Mouse (Mus musculus) hindbrain, embryonic 13.5 days (tissue): Measurements from ENCODE around the gene Zfp808. TPM values are rescaled to one million over a fixed set of nuclear protein-coding genes. Genes with fewer than 3 reads are reported as not detected.
"Not testable (repeated sequence)": the region's sequence is repeated elsewhere in the genome, so short reads cannot be mapped to it uniquely, and the experiment has no call there.

ENCODE experiments used
- ATAC-seq: fragments of 200-750 bp; cut with Nextera tagmentation; 2 replicates; pipeline ENCODE4 v1.8.0; 2017; ENCODE audit warnings: moderate TSS enrichment; ENCODE audit not compliant: low FRiP score
- H3K27ac ChIP-seq: fragments of 300-500 bp; sonication (generic); 2 replicates; pipeline ENCODE4 v1.5.1; 2015; ENCODE audit warnings: inconsistent platforms, mild to moderate bottlenecking, moderate library complexity
- H3K27me3 ChIP-seq: fragments of 300-500 bp; sonication (generic); 2 replicates; pipeline ENCODE4 v1.6.1; 2015; ENCODE audit warnings: mild to moderate bottlenecking, inconsistent platforms
- H3K36me3 ChIP-seq: fragments of 300-500 bp; sonication (generic); 2 replicates; pipeline ENCODE4 v1.6.1; 2015; ENCODE audit warnings: mild to moderate bottlenecking, inconsistent platforms
- H3K4me1 ChIP-seq: fragments of 300-500 bp; sonication (generic); replicated peaks from 2 replicates; pipeline ENCODE4 v1.6.1; 2015; ENCODE audit warnings: inconsistent platforms
- H3K4me2 ChIP-seq: fragments of 300-500 bp; sonication (generic); 2 replicates; pipeline ENCODE4 v1.6.1; 2015; ENCODE audit warnings: inconsistent platforms, mild to moderate bottlenecking, moderate library complexity
- H3K4me3 ChIP-seq: fragments of 300-500 bp; sonication (generic); 2 replicates; pipeline ENCODE4 v1.5.1; 2015; ENCODE audit warnings: mild to moderate bottlenecking, inconsistent platforms
- H3K9ac ChIP-seq: fragments of 300-500 bp; sonication (generic); 2 replicates; pipeline ENCODE4 v1.6.1; 2015; ENCODE audit warnings: mild to moderate bottlenecking, inconsistent platforms
- H3K9me3 ChIP-seq: fragments of 300-500 bp; sonication (generic); 2 replicates; pipeline ENCODE4 v1.6.1; 2016; ENCODE audit warnings: inconsistent platforms
- WGBS: fragments of 180-500 bp; shearing (Covaris S2); methylation state at CpG from one replicate; pipeline ENCODE4 v1.1.7; 2015; 5-methylcytosine and 5-hydroxymethylcytosine counted together
- polyA plus RNA-seq: library from polyadenylated mRNA; unstranded; fragments of >200 nt; fragmentation: Nextera tagmentation; extraction: Ambion mirVana; gene quantifications from 2 replicates; pipeline ENCODE4 v1.2.1, GENCODE M21; 2015

Zfp808 gene
- 6.5 and 6.9 TPM in 2 replicates for polyA plus RNA-seq

DNA sequence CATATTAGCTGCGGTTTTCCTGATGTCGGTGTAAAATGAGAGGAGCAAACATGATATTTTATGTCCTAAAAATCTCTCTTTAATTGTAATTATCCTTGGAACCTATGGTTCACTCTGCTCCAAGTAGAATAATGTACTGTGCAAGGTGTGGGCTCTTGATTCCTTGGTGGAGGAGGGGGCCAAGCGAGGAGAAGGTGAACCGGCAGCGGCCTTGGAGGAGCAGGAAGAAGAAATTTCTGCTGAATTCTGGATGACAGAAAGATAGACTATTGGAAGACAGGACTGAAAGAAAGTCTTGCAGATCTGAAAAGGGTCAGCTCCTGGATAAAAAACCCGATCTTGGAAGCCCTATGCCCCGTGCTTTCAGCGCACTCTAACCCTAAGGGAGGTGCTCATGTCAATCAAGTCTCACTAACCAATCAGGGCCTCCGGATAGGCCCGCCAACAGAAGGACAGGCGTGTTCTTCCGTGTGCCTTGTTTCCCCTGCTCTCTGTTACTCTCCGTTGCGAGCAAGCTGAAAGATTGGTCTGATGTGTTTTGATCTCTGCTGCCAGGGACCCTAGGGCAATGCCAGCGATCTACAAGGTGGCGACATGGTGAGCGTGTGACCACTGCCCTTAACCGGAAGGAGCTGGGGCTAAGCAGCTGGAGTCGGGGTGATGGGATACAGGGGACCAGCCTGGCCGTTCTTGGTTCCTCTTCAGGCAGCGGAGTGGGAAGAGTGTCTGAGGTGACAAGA, at the start of gene Zfp808:
Gene Zfp808, plus strand, starts transcription at position 455 of the 740 bp plus-strand sequence.
- peak; percentile 95 for ATAC-seq
- Histone ChIP-seq H3K4me2 (peak within 1 kb of the TSS; percentile 56), H3K9ac (peak within 1 kb of the TSS; percentile 74), H3K4me3 (peak within 1 kb of the TSS; percentile 62), H3K27ac (peak within 1 kb of the TSS; percentile 55; the same call in 1 of the 2 replicates)
- 8% methylated on average over 21 of the region's 21 CpGs for WGBS
- H3K9me3 ChIP-seq, H3K4me1 ChIP-seq, H3K36me3 ChIP-seq, H3K27me3 ChIP-seq: not testable (repeated sequence)

- not testable (repeated sequence) for H3K4me2 ChIP-seq, ATAC-seq, H3K4me3 ChIP-seq, H3K27me3 ChIP-seq, H3K9me3 ChIP-seq, H3K36me3 ChIP-seq, H3K27ac ChIP-seq, H3K4me1 ChIP-seq, H3K9ac ChIP-seq
- 94% methylated on average over 4 of the region's 4 CpGs for WGBS
Observed at GRCm38 (mm10) chr13:62098786-62099185, 30.9 kb upstream of the Zfp808 start.

DNA sequence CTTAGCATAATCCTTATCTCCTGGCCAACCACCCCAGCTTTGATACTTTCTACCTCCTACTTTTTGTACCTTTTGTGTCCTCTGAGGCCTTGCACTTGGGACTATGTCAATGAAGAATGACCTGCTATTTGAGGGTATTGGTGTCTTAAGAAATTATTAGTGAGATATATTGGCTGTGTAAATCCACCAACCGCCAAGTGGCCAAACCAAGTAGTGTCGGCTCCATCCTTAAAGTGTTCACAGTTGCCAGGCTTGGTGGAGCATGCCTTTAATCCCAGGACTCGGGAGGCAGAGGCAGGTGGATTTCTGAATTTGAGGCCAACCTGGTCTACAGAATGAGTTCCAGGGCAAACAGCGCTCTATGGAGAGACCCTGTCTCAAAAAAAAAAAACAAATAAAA, 30.2 kb upstream of the Zfp808 start:
- H3K9me3 ChIP-seq, H3K27me3 ChIP-seq, H3K4me2 ChIP-seq, H3K4me3 ChIP-seq, ATAC-seq, H3K9ac ChIP-seq, H3K4me1 ChIP-seq, H3K36me3 ChIP-seq, H3K27ac ChIP-seq: not testable (repeated sequence)
- WGBS: 91% methylated on average over 4 of the region's 4 CpGs

DNA sequence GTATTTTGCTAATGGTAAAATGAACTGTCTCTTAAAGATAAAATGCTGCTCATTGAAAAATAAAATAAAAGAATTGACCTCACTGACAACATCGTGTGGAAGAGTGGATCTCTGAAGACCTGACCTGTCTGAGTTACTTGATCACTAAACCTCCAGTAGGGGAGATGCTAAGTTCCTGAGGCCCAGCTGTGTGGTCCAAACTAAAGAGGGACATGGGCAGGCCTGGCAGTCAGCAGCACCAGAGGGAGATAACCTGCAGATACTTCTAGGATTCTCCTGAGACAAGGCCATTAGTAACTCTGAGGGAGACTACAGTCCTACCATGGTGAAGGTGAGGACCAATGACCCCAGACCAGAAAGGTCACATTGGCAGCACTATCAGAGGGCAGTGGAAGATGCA, 27.3 kb upstream of the Zfp808 start:
- not testable (repeated sequence) for H3K4me3 ChIP-seq, H3K9me3 ChIP-seq, H3K4me2 ChIP-seq, H3K27ac ChIP-seq, ATAC-seq, H3K36me3 ChIP-seq, H3K9ac ChIP-seq, H3K4me1 ChIP-seq, H3K27me3 ChIP-seq
- WGBS: 81% methylated on average over 1 of the region's 1 CpGs

- not testable (repeated sequence) for H3K36me3 ChIP-seq, ATAC-seq, H3K9me3 ChIP-seq, H3K4me1 ChIP-seq, H3K27ac ChIP-seq, H3K4me2 ChIP-seq, H3K27me3 ChIP-seq, H3K9ac ChIP-seq, H3K4me3 ChIP-seq
- WGBS: 31% methylated on average over 2 of the region's 2 CpGs
Observed at GRCm38 (mm10) chr13:62115861-62116260, 13.8 kb upstream of the Zfp808 start.

DNA sequence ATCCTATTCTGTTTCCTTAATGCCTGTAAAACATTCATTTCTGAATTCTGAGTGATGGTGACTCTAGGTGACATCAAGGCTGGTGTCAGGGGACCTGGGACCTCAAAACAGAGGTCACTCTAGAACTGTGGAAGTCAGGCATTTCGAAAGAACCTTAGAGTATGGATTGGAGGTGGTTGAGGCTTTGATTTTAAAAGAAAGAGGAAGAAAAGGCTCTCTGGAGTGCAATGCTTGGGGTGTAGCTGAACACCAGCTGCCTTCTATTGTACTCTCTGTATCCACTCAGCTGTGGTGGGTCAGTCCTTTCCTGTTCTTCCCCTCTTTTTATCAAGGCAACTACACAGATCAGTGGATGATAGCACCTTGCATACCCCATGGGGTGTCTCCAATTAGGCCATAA, 8.1 kb upstream of the Zfp808 start:
- not testable (repeated sequence) for H3K9me3 ChIP-seq, H3K36me3 ChIP-seq, H3K4me3 ChIP-seq, H3K27ac ChIP-seq, H3K9ac ChIP-seq, H3K27me3 ChIP-seq, H3K4me2 ChIP-seq, H3K4me1 ChIP-seq, ATAC-seq
- WGBS: 59% methylated on average over 1 of the region's 1 CpGs

DNA sequence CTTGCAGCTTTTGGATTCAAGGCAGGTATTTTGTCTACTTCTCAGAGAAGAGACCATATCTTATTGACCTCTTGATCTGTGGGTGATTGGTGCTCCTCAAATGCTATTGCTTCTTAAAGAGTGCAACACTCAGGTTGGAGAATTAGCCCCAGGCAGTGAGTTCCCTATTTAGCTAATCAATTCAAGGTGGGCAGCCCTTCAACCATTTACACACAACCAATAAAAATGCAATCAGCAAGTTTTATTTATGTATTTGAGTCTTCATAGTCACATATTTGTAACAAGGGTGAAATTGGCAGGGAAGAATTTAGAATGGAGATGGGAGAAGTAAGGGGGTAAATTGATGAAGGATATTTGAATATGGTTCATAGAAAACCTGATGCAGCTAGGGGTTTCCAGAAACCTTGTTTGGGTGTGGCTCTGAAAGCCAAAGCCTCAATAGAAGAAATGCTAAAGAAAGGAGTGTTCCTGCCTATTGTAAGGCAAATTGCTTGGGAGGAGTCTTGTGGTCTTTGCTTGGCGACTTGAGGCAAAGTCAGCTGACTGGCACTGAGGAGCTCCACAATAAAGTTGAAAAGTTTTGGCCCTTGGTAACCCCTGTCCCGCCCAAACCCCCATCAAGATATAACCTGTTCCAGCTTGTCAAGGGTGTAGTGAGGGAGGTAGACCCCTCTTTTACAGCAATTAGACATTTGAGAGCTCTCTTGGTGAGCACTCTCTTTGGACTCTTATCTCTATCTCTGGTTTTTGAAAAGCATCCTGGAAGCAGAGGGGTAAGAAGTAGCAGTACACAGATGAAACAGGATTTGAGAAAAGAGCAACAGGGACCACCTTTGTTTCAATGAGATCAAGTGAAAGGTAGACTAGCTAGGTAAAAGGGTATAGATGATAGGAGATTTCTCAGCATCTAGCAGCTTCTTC, 52.4 kb downstream of the Zfp808 start:
- WGBS: 72% methylated on average over 2 of the region's 2 CpGs
- not testable (repeated sequence) for H3K4me1 ChIP-seq

DNA sequence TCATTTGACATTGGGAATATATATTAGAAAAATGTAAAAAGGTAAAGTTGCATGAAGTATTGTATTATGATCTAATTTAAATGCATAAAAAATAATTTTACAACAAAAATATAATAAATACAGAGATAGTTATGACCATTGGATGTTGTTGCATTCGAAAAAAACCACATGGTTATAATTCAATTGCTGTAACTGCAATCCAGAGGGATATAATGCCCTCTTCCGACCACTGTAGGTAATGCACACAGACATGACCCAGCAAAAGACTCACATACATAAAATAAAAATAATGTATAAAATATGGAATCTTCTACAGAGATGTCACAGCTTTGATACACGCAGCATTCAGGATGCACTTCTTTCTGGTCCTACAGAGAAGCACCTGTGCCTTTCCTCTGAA, 115.6 kb downstream of the Zfp808 start:
- no peak for ATAC-seq
- 55% methylated on average over 3 of the region's 3 CpGs for WGBS

More for the DNA sequence above, 52.4 kb downstream of the Zfp808 start:
- H3K9ac ChIP-seq, H3K4me2 ChIP-seq, H3K9me3 ChIP-seq, H3K27ac ChIP-seq, ATAC-seq, H3K4me3 ChIP-seq, H3K27me3 ChIP-seq, H3K36me3 ChIP-seq: not testable (repeated sequence)

DNA sequence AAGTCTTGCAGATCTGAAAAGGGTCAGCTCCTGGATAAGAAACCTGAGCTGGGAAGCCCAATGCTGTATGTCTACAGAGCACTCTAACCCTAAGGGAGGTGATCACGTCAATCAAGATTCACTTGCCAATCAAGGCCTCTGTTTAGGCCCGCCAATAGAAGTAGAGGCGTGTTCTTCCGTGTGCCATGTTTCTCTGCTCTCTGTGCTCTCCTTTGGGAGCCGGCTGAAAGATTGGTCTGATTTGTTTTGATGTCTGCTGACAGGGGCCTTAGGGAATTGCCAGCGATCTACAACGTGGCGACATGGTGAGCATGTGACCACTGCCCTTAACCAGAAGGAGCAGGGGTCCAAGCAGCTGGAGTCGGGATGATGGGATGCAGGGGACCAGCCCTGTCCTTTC, 125.5 kb downstream of the Zfp808 start:
- not testable (repeated sequence) for H3K4me3 ChIP-seq, H3K27me3 ChIP-seq, H3K9ac ChIP-seq, H3K36me3 ChIP-seq, H3K4me1 ChIP-seq, H3K4me2 ChIP-seq, H3K27ac ChIP-seq, ATAC-seq
- 85% methylated on average over 9 of the region's 9 CpGs for WGBS
- peaks cover 23% of the 10 kb centered on the region for H3K9me3 ChIP-seq

More for the DNA sequence above, 115.6 kb downstream of the Zfp808 start:
- Histone ChIP-seq H3K27ac (no peak overlapping the region), H3K4me3 (no peak overlapping the region), H3K4me2 (no peak overlapping the region), H3K9ac (no peak overlapping the region), H3K9me3 (peaks cover 8% of the 10 kb centered on the region), H3K4me1 (no peaks in the 10 kb centered on the region), H3K27me3 (no peaks in the 10 kb centered on the region), H3K36me3 (no peaks in the 10 kb centered on the region)

GRCm38 (mm10) chr13:62263392-62263791, 133.7 kb downstream of the Zfp808 start:
- Histone ChIP-seq H3K36me3 (no peaks in the 10 kb centered on the region), H3K4me3 (no peak overlapping the region), H3K9ac (no peak overlapping the region), H3K27me3 (no peaks in the 10 kb centered on the region), H3K4me1 (no peaks in the 10 kb centered on the region), H3K4me2 (no peak overlapping the region), H3K27ac (no peak overlapping the region), H3K9me3 (peaks cover 46% of the 10 kb centered on the region)
- no peak for ATAC-seq
- WGBS: 92% methylated on average over 4 of the region's 4 CpGs
